28 mouse cellular contexts compared by ENCODE assay signal in the genomic region with DNA sequence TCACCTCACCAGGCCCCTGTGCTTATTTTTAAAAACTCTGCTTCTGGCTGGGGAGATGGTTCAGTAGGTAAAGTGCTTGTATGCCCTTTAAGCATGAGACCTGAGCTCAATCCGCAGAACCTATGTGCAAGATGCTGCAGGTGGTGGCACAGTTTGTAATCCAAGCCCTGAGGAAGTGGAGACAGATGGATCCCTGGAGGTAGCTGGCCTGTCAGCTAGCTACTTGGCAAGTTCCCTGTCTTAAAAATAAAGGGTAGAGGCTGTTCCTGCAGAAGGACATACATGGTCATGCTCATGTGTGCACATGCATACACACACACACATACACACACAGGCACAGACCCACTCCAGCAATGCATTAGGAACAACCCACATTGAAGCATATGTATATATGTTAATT.
DNase-seq lines count a peak whose midpoint lies in the region; ATAC-seq and TF ChIP-seq lines count a peak whose summit lies in the region.
"Had no signal": no experiment of that assay in that cellular context is flagged by ENCODE, and none has a peak within 500 bp of the region (broad histone marks: within the 10 kb centered on the region; RNA-seq: fewer than 3 reads in every experiment).

No protein-coding gene starts in this region.

- WGBS in cerebellum, adult 2 months = 12% methylated on average over 1 of the region's 1 CpGs
- 96% methylated on average over 1 of the region's 1 CpGs for WGBS in embryonic facial prominence, embryonic 10.5 days

- H3K9me3 ChIP-seq in embryonic facial prominence, embryonic 10.5 days = no peaks in the 10 kb centered on the region
- H3K9me3 ChIP-seq: liver, embryonic 15.5 days; stomach, embryonic 15.5 days had no signal

- TF ChIP-seq POLR2A in cerebellum, adult 2 months (IDR thresholded peaks at IDR 0.05; ENCODE audit: borderline replicate concordance, insufficient read depth, low read length) = peak; percentile 22; the same call in 1 of the 2 replicates

- peaks cover 47% of the 10 kb centered on the region for H3K4me1 ChIP-seq in cerebellum, adult 2 months (ENCODE audit: control insufficient read depth, insufficient read depth, low read length)
- peaks cover 3% of the 10 kb centered on the region; the same call in 1 of the 2 replicates for H3K4me1 ChIP-seq in embryonic facial prominence, embryonic 10.5 days
- H3K4me1 ChIP-seq: limb, embryonic 12.5 days; liver, embryonic 15.5 days; stomach, embryonic 15.5 days had no signal

- peak overlapping the region; percentile 36; the same call in 1 of the 2 replicates for H3K27ac ChIP-seq in layer of hippocampus, adult 2 months
- H3K27ac ChIP-seq in cerebellum, adult 2 months (ENCODE audit: insufficient read depth, low read length) = peak overlapping the region; percentile 94
- no peak overlapping the region for H3K27ac ChIP-seq in embryonic facial prominence, embryonic 10.5 days (replicated peaks)
- H3K27ac ChIP-seq: embryonic facial prominence, embryonic 12.5 days; hindbrain, embryonic 14.5 days; kidney, postnatal 0 days; limb, embryonic 12.5 days; liver, embryonic 15.5 days; stomach, embryonic 15.5 days had no signal

- H3K27me3 ChIP-seq in cerebellum, adult 2 months (ENCODE audit: control insufficient read depth, insufficient read depth, low read length) = no peaks in the 10 kb centered on the region
- H3K27me3 ChIP-seq in embryonic facial prominence, embryonic 10.5 days (replicated peaks; ENCODE audit: low read depth, poor library complexity, severe bottlenecking) = no peaks in the 10 kb centered on the region
- H3K27me3 ChIP-seq: CH12.LX; embryonic facial prominence, embryonic 12.5 days; heart, embryonic 12.5 days; limb, embryonic 12.5 days; liver, embryonic 15.5 days; Patski; stomach, embryonic 15.5 days had no signal

- H3K36me3 ChIP-seq in embryonic facial prominence, embryonic 10.5 days (replicated peaks) = no peaks in the 10 kb centered on the region
- H3K36me3 ChIP-seq: embryonic facial prominence, embryonic 12.5 days; heart, embryonic 12.5 days; limb, embryonic 12.5 days; liver, embryonic 15.5 days; stomach, embryonic 15.5 days had no signal

- peak; percentile 92 for ATAC-seq in cerebellum, adult (ENCODE audit: insufficient number of reproducible peaks, low FRiP score, low TSS enrichment)
- ATAC-seq: Patski had no signal

- DNase-seq in cerebellum, postnatal 4 days (ENCODE audit: low spot score in 2 of 2) = no peak
- no peak for DNase-seq in layer of hippocampus, adult 2 months (ENCODE audit: low spot score in 2 of 2)
- no peak for DNase-seq in layer of hippocampus, postnatal 10 days (ENCODE audit: low spot score in 2 of 2)
- peak; percentile 82 to 93 for DNase-seq in cerebellum, adult 2 months
- peak; percentile 74 to 82 for DNase-seq in cerebellum, postnatal 14 days
- no peak for DNase-seq in adrenal gland, postnatal 10 days
- DNase-seq in embryonic facial prominence, embryonic 10.5 days (ENCODE audit: low spot score) = no peak
- DNase-seq: adrenal gland, postnatal 14 days; gastrocnemius, postnatal 25 days; heart, adult 18-20 months; heart, postnatal 4 days; kidney, adult 2 months; kidney, postnatal 4 days; lung, embryonic 14.5 days; lung, postnatal 14 days; midbrain, embryonic 14.5 days; right cerebral cortex, postnatal 25 days; thymus, postnatal 14 days had no signal

- TF ChIP-seq CTCF in layer of hippocampus, adult 2 months (conservative IDR thresholded peaks at IDR 0.05) = no peak
- TF ChIP-seq CTCF in cerebellum, adult 2 months (IDR thresholded peaks at IDR 0.05; ENCODE audit: borderline replicate concordance, insufficient read depth, low read depth, low read length) = no peak

- H3K4me3 ChIP-seq in layer of hippocampus, adult 2 months = no peak overlapping the region
- H3K4me3 ChIP-seq in cerebellum, adult 2 months (replicated peaks; ENCODE audit: insufficient read depth, low read depth, low read length) = no peak overlapping the region
- H3K4me3 ChIP-seq in embryonic facial prominence, embryonic 10.5 days = no peak overlapping the region
- H3K4me3 ChIP-seq: embryonic facial prominence, embryonic 12.5 days; heart, embryonic 12.5 days; limb, embryonic 12.5 days; liver, embryonic 15.5 days; stomach, embryonic 15.5 days had no signal

Comparison
In these comparisons a context has a peak if more than half of its experiments do, and no peak if none do; other contexts are left out.
1. DNase-seq: peak in cerebellum, adult 2 months (2 of 2) and cerebellum, postnatal 14 days (2 of 2); none in cerebellum, postnatal 4 days (0 of 2), layer of hippocampus, adult 2 months (0 of 2), layer of hippocampus, postnatal 10 days (0 of 2), adrenal gland, postnatal 10 days (single experiment) and embryonic facial prominence, embryonic 10.5 days (single experiment).